Mouse (Mus musculus) kidney, embryonic 14.5 days (tissue): ENCODE measurements at regions not wholly inside any gene's neighbourhood (a gene's known extent, or its start where the extent isn't known, plus 50 kb on each side); places are given as distances from the start of the nearest gene placed in this dataset.

Experiments used
- ATAC-seq: fragments of 200-750 bp; cut with Nextera tagmentation; 2 replicates; pipeline ENCODE4 v1.8.0; 2017; ENCODE audit warnings: moderate number of reproducible peaks, mild to moderate bottlenecking, moderate TSS enrichment, moderate library complexity; ENCODE audit not compliant: low FRiP score, low TSS enrichment
- H3K27ac ChIP-seq: fragments of 300-500 bp; sonication (generic); 2 replicates; pipeline ENCODE4 v1.5.1; 2014; ENCODE audit warnings: low read depth, mild to moderate bottlenecking, low read length, moderate library complexity, mixed read lengths
- H3K27me3 ChIP-seq: fragments of 300-500 bp; sonication (generic); 2 replicates; pipeline ENCODE4 v1.6.1; 2014; ENCODE audit warnings: mild to moderate bottlenecking, low read length; ENCODE audit not compliant: control insufficient read depth, insufficient read depth
- H3K36me3 ChIP-seq: fragments of 300-500 bp; sonication (generic); 2 replicates; pipeline ENCODE4 v1.6.1; 2014; ENCODE audit warnings: low read length, mixed read lengths; ENCODE audit not compliant: control insufficient read depth, insufficient read depth
- H3K4me1 ChIP-seq: fragments of 300-500 bp; sonication (generic); 2 replicates; pipeline ENCODE4 v1.6.1; 2014; ENCODE audit warnings: low read length, mixed read lengths; ENCODE audit not compliant: control insufficient read depth, insufficient read depth
- H3K4me2 ChIP-seq: fragments of 300-500 bp; sonication (generic); replicated peaks from 2 replicates; pipeline ENCODE4 v1.6.1; 2014; ENCODE audit warnings: low read depth, mild to moderate bottlenecking, low read length
- H3K4me3 ChIP-seq: fragments of 300-500 bp; sonication (generic); 2 replicates; pipeline ENCODE4 v1.5.1; 2014; ENCODE audit warnings: mild to moderate bottlenecking, low read length
- H3K9ac ChIP-seq: fragments of 300-500 bp; sonication (generic); 2 replicates; pipeline ENCODE4 v1.6.1; 2014; ENCODE audit warnings: low read depth, mild to moderate bottlenecking, low read length, moderate library complexity
- H3K9me3 ChIP-seq: fragments of 300-500 bp; sonication (generic); 2 replicates; pipeline ENCODE4 v1.6.1; 2016; ENCODE audit warnings: low read length; ENCODE audit not compliant: control insufficient read depth
- WGBS: fragments of 180-500 bp; shearing (Covaris S2); extraction: QIAGEN DNeasy Blood & Tissue Kit; methylation state at CpG from one replicate; pipeline ENCODE4 v1.1.7; 2014; 5-methylcytosine and 5-hydroxymethylcytosine counted together

DNA sequence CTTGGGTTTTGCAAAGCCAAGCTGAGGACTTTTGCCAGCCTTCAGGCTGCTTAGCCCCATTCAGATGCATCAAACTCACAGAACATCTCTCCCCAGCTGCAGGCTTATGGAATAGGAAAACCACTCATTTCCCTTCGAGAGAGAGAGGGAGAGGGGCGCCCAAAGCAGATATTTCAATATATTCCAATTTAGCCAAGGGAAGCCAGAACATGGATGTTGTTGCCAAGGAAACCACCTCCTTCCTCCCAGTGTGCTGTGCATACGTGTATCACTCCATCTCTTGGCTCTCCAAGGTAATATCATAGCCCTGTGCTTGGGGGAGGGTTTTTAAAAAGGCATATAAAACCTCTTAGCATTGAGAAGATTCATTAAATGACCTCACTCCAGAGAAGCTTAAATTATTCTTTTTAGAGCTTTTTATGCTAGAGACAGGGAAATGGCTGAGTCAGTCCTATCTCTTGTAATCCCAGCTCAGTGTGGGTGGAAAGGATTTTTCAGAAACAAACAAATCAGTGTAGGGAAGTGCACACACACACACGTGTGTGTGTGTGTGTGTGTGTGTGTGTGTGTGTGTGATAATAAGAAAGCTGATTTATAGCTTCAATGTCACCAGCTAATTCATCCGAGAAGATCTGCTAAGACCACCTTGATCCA is 245.1 kb downstream of the Rps24 start:
- Histone ChIP-seq H3K4me1 (no peaks in the 10 kb centered on the region), H3K36me3 (no peaks in the 10 kb centered on the region), H3K9me3 (no peaks in the 10 kb centered on the region), H3K4me3 (no peak overlapping the region), H3K27me3 (no peaks in the 10 kb centered on the region), H3K4me2 (no peak overlapping the region), H3K27ac (no peak overlapping the region), H3K9ac (no peak overlapping the region)
- ATAC-seq, result no peak
- 72% methylated on average over 5 of the region's 5 CpGs for WGBS

DNA sequence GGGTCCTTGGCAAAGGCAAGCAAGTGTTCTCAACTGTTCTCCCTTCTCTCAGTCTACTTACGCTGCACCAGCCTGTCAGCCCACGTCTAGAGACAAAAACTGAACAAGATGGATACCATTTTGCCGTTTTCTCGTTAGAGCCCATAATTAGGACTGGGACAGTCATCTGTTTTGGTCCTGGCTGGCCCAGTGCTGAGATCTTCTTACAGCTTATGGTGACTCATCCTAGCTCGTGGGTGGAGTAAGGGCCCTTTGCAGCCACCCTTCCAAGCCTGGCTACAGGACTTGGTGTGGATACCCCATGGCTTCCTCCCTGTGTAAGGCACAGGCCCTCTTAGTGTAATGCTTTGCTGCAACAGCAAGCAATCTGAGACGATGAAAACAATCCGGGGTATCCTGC is 246.4 kb downstream of the Rps24 start:
- Histone ChIP-seq H3K4me1 (no peaks in the 10 kb centered on the region), H3K9me3 (no peaks in the 10 kb centered on the region), H3K9ac (no peak overlapping the region), H3K4me2 (no peak overlapping the region), H3K27ac (no peak overlapping the region), H3K36me3 (no peaks in the 10 kb centered on the region), H3K4me3 (no peak overlapping the region), H3K27me3 (no peaks in the 10 kb centered on the region)
- WGBS, result 85% methylated on average over 7 of the region's 7 CpGs
- no peak for ATAC-seq

DNA sequence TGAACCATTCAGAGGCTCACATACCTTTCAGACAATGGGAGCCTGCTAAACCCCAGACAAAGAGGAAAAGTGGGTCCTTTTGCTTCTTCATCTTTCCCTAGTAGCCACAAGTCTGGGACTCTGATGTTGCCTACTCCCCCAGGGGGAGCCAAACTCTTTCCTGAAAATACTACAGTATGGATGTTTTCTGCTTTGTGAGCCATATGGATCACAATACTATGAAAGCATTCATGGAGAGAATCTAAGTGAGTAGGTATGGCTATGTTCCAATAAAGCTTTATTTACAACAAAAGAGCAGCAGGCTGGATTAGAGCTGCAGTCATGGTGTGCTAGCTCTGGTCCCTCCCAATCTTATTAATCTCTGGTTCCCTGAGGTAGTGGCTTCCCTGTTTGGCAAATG is 251.9 kb downstream of the Rps24 start:
- no peak for ATAC-seq
- Histone ChIP-seq H3K4me1 (no peaks in the 10 kb centered on the region), H3K27me3 (no peaks in the 10 kb centered on the region), H3K9ac (no peak overlapping the region), H3K4me2 (no peak overlapping the region), H3K27ac (no peak overlapping the region), H3K4me3 (no peak overlapping the region), H3K36me3 (no peaks in the 10 kb centered on the region), H3K9me3 (no peaks in the 10 kb centered on the region)

DNA sequence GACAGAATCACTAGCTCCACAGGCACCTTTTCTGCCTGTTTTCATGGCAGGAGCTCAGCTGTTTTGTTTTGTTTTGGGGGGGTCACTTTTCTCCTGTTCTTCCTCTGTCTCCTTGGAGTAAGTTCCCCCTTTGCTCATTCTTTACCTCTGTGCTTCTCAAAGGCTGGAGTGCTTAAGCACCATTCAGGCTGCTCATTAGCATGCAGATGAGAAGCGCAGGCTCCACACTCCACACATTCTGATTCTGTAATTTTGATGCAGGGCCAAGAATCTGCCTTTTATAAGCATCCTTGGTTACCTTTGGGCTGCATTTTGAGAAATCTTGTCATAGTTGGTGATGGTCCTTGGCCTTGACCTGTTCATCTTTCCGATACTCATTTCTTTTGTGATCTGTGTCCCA is 257.5 kb downstream of the Rps24 start:
- H3K4me3 ChIP-seq, result no peak overlapping the region

DNA sequence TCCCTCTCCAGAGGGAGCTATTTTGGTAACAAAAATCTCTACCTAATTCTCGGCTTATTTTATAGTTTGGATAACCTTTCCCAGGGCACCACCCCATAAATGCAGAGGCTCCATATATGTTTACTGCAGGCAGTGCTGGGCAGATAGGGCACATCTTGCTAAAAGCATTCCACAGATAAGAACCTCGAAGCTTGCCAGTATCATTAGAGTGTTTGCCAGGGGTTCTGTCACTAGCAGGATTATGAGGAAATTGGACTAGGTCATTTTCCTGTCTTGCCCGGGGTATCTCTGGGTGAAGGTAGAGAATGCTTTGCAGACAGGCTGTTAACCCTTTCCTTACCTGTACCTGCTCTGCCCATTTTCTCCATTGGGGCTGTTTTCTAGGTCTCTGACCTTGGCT is 258.8 kb downstream of the Rps24 start:
- H3K9me3 ChIP-seq, result no peaks in the 10 kb centered on the region
- 34% methylated on average over 3 of the region's 3 CpGs for WGBS
- H3K4me3 ChIP-seq, result no peak overlapping the region
- no peaks in the 10 kb centered on the region for H3K27me3 ChIP-seq
- H3K4me1 ChIP-seq, result no peaks in the 10 kb centered on the region; the same call in 1 of the 2 replicates
- no peak overlapping the region for H3K4me2 ChIP-seq
- H3K27ac ChIP-seq, result no peak overlapping the region
- no peak for ATAC-seq
- H3K9ac ChIP-seq, result no peak overlapping the region
- no peaks in the 10 kb centered on the region for H3K36me3 ChIP-seq

More for the DNA sequence above, 257.5 kb downstream of the Rps24 start:
- no peaks in the 10 kb centered on the region for H3K27me3 ChIP-seq
- H3K27ac ChIP-seq, result no peak overlapping the region
- H3K4me1 ChIP-seq, result no peaks in the 10 kb centered on the region; the same call in 1 of the 2 replicates
- H3K9ac ChIP-seq, result no peak overlapping the region
- no peak for ATAC-seq
- WGBS, result 70% methylated on average over 2 of the region's 2 CpGs
- H3K36me3 ChIP-seq, result no peaks in the 10 kb centered on the region
- H3K9me3 ChIP-seq, result no peaks in the 10 kb centered on the region
- H3K4me2 ChIP-seq, result no peak overlapping the region

DNA sequence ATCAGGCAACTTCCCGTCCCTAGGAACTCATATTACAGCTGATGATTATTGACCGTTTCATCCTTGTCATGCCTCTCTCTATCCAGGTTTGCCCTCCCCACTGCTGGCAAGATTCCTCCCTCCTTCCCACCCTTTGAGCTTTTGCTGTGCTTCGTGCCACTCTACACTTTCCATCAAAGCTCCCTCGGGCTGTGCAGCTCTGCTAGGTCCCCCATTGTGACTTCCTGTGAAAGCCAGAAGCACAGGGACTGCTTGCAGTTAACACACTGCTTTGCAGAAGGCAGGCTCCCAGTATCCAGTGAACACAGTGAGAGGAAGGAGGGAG is 260.5 kb downstream of the Rps24 start:
- Histone ChIP-seq H3K9ac (no peak overlapping the region), H3K4me2 (no peak overlapping the region), H3K4me3 (no peak overlapping the region), H3K4me1 (no peaks in the 10 kb centered on the region; the same call in 1 of the 2 replicates), H3K27ac (peak overlapping the region; percentile 5; the same call in 1 of the 2 replicates), H3K36me3 (no peaks in the 10 kb centered on the region), H3K9me3 (no peaks in the 10 kb centered on the region), H3K27me3 (no peaks in the 10 kb centered on the region)
- 48% methylated on average over 4 of the region's 4 CpGs for WGBS
- ATAC-seq, result no peak

DNA sequence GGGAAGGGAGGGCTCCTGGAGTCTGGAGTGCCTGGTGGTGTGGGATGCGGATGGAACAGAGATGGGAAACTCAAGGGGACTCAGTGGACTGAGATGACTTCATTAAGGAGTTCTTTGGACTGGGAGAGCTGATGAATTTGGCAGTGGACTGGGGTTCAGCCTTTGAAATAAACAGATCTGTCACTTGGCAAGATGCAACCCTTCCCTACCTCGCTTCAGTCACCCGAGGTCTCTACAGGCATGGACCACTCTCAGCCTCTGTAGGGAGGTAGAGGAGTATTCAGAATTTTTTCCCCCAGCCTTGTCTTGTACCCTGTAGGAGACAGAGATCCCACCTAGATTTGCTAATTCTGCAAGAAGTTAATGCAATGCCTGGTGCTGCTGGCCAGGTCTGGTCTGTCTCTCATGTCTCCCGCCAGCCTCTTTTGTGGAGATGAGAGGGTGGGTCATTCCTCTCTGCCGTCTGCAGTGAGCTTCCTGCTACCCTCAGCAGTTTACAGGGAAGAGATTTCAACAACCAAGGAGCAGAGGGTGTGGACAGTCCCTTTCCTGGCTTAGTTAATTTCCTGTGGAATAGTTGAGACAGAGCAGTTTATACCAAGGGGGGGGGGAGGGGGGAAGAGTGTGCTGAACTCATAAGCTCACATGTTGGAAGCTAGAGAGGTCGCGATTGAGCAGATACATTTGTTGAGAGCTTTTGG is 261.0 kb downstream of the Rps24 start:
- H3K9ac ChIP-seq, result no peak overlapping the region
- ATAC-seq, result 0 out of 2 replicates have a peak, but pooled peaks have one; percentile 43
- no peaks in the 10 kb centered on the region for H3K27me3 ChIP-seq
- no peak overlapping the region for H3K4me3 ChIP-seq
- 43% methylated on average over 7 of the region's 7 CpGs for WGBS
- H3K4me1 ChIP-seq, result no peaks in the 10 kb centered on the region; the same call in 1 of the 2 replicates
- no peaks in the 10 kb centered on the region for H3K36me3 ChIP-seq
- H3K4me2 ChIP-seq, result no peak overlapping the region
- H3K27ac ChIP-seq, result peak overlapping the region; percentile 5; the same call in 1 of the 2 replicates
- no peaks in the 10 kb centered on the region for H3K9me3 ChIP-seq

DNA sequence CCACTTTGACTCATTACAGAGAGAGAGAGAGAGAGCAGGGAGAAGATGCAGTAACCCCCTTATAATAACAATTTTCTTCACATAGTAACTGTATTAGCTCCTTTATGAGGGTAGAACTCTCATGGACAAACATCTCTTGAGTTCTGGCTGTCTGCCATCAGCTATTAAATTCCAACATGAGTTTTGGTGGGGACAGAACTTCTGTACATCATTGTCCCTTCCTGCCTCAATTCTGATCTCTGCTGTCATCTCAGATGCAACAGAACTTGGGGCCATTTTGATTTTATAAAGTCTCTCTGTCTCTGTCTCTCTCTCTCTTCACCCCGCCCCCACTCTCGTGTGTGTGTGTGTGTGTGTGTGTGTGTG is 261.6 kb downstream of the Rps24 start:
- H3K9me3 ChIP-seq, result no peaks in the 10 kb centered on the region
- H3K27me3 ChIP-seq, result no peaks in the 10 kb centered on the region
- ATAC-seq, result no peak
- H3K4me3 ChIP-seq, result no peak overlapping the region
- no peaks in the 10 kb centered on the region for H3K36me3 ChIP-seq
- H3K27ac ChIP-seq, result no peak overlapping the region
- H3K4me1 ChIP-seq, result no peaks in the 10 kb centered on the region; the same call in 1 of the 2 replicates
- H3K9ac ChIP-seq, result no peak overlapping the region
- WGBS, result 92% methylated on average over 2 of the region's 2 CpGs
- H3K4me2 ChIP-seq, result no peak overlapping the region

DNA sequence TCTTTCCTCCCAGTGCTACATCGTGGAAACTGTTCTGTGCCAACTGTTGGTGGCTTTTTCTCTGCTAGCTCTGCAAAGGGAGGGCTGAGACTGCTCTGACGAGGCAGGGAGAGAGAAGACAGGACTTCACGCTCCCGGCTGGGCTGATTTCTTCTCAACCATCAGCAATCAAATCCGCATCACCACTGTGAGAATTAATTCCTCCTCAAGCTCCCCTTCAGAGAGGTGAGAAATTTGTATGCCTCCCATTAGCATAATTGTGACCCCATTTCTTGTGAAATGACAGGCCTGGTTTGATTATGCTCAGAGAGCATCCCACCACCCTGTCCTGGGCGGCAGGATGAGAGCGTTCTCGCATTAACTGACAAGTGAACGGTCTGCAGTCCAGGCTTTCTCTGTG is 262.4 kb downstream of the Rps24 start:
- Histone ChIP-seq H3K4me2 (no peak overlapping the region), H3K4me1 (no peaks in the 10 kb centered on the region; the same call in 1 of the 2 replicates), H3K4me3 (no peak overlapping the region), H3K9ac (no peak overlapping the region), H3K36me3 (no peaks in the 10 kb centered on the region), H3K27ac (no peak overlapping the region), H3K27me3 (no peaks in the 10 kb centered on the region), H3K9me3 (no peaks in the 10 kb centered on the region)
- ATAC-seq, result no peak
- 82% methylated on average over 9 of the region's 9 CpGs for WGBS
